Mouse (Mus musculus) brown adipose tissue, adult 24 weeks (tissue): Measurements from ENCODE around the gene Pax5. TPM values are rescaled to one million over a fixed set of nuclear protein-coding genes. Genes with fewer than 3 reads are reported as not detected.

Experiments used
- H3K27ac ChIP-seq: fragments of 200-500 bp; replicated peaks from 2 replicates; pipeline ENCODE4 v1.5.1; 2012; ENCODE audit warnings: low read depth, mild to moderate bottlenecking, low read length
- H3K4me1 ChIP-seq: fragments of 200-500 bp; 2 replicates; pipeline ENCODE4 v1.6.1; 2012; ENCODE audit warnings: low read length, mixed read lengths; ENCODE audit not compliant: control insufficient read depth, insufficient read depth, insufficient read length
- H3K4me3 ChIP-seq: fragments of 200-500 bp; 2 replicates; pipeline ENCODE4 v1.5.1; 2012; ENCODE audit warnings: low read depth, mild to moderate bottlenecking, low read length, moderate library complexity; ENCODE audit not compliant: insufficient read depth
- polyA plus RNA-seq: library from polyadenylated mRNA; stranded (reverse); fragments of >200 nt; gene quantifications from 2 replicates; pipeline ENCODE4 v1.2.4, GENCODE M21; 2012; ENCODE audit not compliant: missing spikeins, insufficient read depth, insufficient read length

Gene Pax5
- polyA plus RNA-seq, 1 experiment, result not detected

DNA sequence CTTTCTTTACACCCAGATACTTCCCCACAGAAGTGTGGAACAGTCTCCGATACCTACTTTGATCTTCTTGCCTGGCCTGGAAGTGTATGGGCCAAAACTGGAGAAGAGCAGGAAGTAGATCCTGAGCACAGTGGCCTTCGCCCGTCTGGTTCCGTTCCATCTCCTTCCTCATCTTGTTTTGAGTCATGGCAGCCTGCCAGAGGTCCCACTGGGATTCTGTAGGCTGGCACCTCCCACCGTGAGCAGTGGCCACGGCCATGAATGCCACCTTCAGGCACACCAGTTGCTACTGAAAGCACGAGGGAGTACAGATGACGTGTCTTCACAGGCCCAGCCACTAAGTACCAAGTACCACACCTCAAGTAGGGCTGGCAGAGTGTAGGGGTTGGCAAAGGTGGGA is 222.1 kb downstream of the Pax5 start:
- no peak overlapping the region for H3K4me3 ChIP-seq
- H3K4me1 ChIP-seq, result peaks cover 6% of the 10 kb centered on the region; the same call in 1 of the 2 replicates
- H3K27ac ChIP-seq, result peak overlapping the region; percentile 43; the same call in 1 of the 2 replicates

DNA sequence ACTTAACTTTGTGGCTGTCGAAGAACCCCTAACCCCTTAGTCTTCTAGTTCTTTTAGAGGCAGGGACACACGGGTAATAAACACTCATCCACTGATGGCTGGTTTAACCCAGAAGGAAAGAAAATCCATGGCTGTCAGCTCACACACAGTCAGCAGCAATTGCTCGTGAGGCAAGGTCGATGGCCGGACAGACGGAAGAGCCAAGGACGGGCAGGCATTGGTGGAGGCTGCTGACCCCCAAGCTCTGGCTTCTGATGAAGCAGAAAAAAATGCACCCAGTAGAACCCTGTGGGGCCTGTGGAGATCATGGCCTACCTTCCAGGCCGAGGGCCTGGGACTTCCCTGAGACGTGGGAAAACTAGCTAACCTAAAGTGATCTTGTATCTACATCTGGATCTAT is 227.4 kb downstream of the Pax5 start:
- no peak overlapping the region for H3K4me3 ChIP-seq
- H3K4me1 ChIP-seq, result no peaks in the 10 kb centered on the region; the same call in 1 of the 2 replicates
- no peak overlapping the region for H3K27ac ChIP-seq

DNA sequence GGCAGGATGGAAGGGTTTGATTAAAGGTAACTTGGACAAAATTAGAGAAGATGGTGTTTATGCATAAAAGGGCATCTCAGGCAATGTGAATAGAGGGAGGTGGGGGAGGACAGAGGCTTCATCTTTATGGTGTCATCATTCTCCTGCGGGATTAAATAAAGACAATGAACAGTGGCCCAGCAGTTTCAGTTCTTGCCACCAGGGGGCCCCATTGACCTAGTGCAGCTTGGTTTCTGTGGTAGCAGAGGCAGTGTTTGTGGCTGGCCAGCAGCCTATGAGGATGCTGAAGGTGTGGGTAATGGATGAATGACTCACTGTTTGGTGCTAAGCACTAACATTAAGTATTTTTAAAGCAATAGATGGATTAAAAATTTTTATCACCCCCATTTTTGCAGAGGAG is 230.5 kb downstream of the Pax5 start:
- no peak overlapping the region for H3K27ac ChIP-seq
- H3K4me3 ChIP-seq, result no peak overlapping the region
- no peaks in the 10 kb centered on the region for H3K4me1 ChIP-seq

Other genes with a start within 250 kb of the Pax5 start
- gene Zcchc7, start 45.4 kb upstream of the Pax5 start, polyA plus RNA-seq, result 16.5 and 17.2 TPM in 2 replicates